Mouse (Mus musculus): ENCODE measurements around the gene Cfdp1. TPM values are rescaled to one million over a fixed set of nuclear protein-coding genes. Genes with fewer than 3 reads are reported as not detected.

The Cfdp1 gene
- 98.7 TPM for polyA plus RNA-seq (2017; shearing (Covaris generic))

GRCm38 (mm10) chr8:111853861-111854501, at the start of gene Cfdp1:
Gene Cfdp1, minus strand, starts transcription at chr8:111854291.

DNA sequence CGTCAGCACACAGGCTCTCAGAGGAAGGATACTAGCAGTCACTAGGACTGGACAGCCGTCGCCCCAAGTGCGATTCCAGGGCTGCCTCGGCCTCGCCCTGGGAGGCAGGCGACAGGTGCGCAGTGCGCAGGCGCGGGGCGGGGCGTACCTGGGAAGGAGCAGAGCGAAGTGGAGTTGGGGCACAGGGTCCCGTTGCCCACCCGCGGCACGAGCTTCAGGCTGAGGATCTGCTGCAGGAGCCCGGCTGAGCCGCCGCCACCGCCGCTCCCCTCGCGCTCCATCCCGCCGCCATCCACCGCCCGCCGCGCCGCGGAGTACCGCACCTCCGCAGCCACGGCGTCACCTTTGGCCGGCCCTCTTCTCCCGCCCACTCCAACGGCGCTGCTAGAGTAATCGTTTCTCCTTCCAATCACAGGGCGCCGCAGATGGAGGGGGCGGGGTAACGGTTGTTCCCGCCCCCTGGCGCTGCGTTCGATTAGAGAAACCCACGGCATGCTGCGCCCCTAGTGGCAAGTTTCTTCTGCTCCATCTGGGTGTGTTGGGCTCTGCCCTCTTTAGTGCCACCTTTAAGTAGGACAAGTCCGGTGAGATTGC, 22.4 kb upstream of the Cfdp1 start, which contains the start of gene Tmem170:
Gene Tmem170 (minus strand): TSS at position 396 of the 594 bp plus-strand sequence.

GRCm38 (mm10) chr8:111743792-111744696, 110.0 kb downstream of the Cfdp1 start, which contains the start of gene Bcar1:
Gene Bcar1, minus strand, starts transcription at chr8:111743809.

Other genes starting within 250 kb of the Cfdp1 start
- 2.6 TPM for gene Ldhd, start 223.9 kb downstream of the Cfdp1 start, polyA plus RNA-seq (2017; shearing (Covaris generic))
- gene Zfp1, start 210.9 kb downstream of the Cfdp1 start, polyA plus RNA-seq (2017; shearing (Covaris generic)): 53.0 TPM
- not detected for gene Ctrb1, start 163.3 kb downstream of the Cfdp1 start, polyA plus RNA-seq (2017; shearing (Covaris generic))
- 0.36 TPM for gene Bcar1, start 110.5 kb downstream of the Cfdp1 start, polyA plus RNA-seq (2017; shearing (Covaris generic))
- gene Tmem170, start 22.5 kb upstream of the Cfdp1 start, polyA plus RNA-seq (2017; shearing (Covaris generic)): 1.2 TPM
- gene Chst5, start 56.2 kb upstream of the Cfdp1 start, polyA plus RNA-seq (2017; shearing (Covaris generic)): not detected
- 2.3 TPM for gene Tmem231, start 79.6 kb upstream of the Cfdp1 start, polyA plus RNA-seq (2017; shearing (Covaris generic))
- 334 TPM for gene Gabarapl2, start 86.4 kb upstream of the Cfdp1 start, polyA plus RNA-seq (2017; shearing (Covaris generic))
- gene Adat1, start 138.0 kb upstream of the Cfdp1 start, polyA plus RNA-seq (2017; shearing (Covaris generic)): 8.9 TPM
- 125 TPM for gene Kars, start 157.0 kb upstream of the Cfdp1 start, polyA plus RNA-seq (2017; shearing (Covaris generic))
- gene Terf2ip, start 157.1 kb upstream of the Cfdp1 start, polyA plus RNA-seq (2017; shearing (Covaris generic)): 18.4 TPM
- not detected for gene Gm6793, start 160.7 kb upstream of the Cfdp1 start, polyA plus RNA-seq (2017; shearing (Covaris generic))

Measured in CD4-positive, CD25-positive, alpha-beta regulatory T cell, adult 9 weeks (primary cell).